Mouse (Mus musculus) hindbrain, embryonic 16.5 days (tissue): ENCODE results near the gene Tcp11. TPM values are rescaled to one million over a fixed set of nuclear protein-coding genes. Genes with fewer than 3 reads are reported as not detected.

Experiments
- ATAC-seq: fragments of 200-750 bp; cut with Nextera tagmentation; 2 replicates; pipeline ENCODE4 v1.8.0; 2017; ENCODE audit warnings: moderate TSS enrichment, moderate library complexity
- H3K27ac ChIP-seq: fragments of 300-500 bp; sonication (generic); 2 replicates; pipeline ENCODE4 v1.5.1; 2014; ENCODE audit warnings: low read depth, mild to moderate bottlenecking, control low read depth, low read length, moderate library complexity
- H3K27me3 ChIP-seq: fragments of 300-500 bp; sonication (generic); replicated peaks from 2 replicates; pipeline ENCODE4 v1.6.1; 2014; ENCODE audit warnings: low read length; ENCODE audit not compliant: control insufficient read depth, insufficient read depth
- H3K36me3 ChIP-seq: fragments of 300-500 bp; sonication (generic); 2 replicates; pipeline ENCODE4 v1.6.1; 2014; ENCODE audit warnings: mild to moderate bottlenecking, low read length, moderate library complexity, mixed read lengths; ENCODE audit not compliant: control insufficient read depth, insufficient read depth
- H3K4me1 ChIP-seq: fragments of 300-500 bp; sonication (generic); 2 replicates; pipeline ENCODE4 v1.6.1; 2014; ENCODE audit warnings: low read depth, low read length; ENCODE audit not compliant: control insufficient read depth, insufficient read depth
- H3K4me2 ChIP-seq: fragments of 300-500 bp; sonication (generic); 2 replicates; pipeline ENCODE4 v1.6.1; 2014; ENCODE audit warnings: mild to moderate bottlenecking, low read length, control low read depth, moderate library complexity
- H3K4me3 ChIP-seq: fragments of 300-500 bp; sonication (generic); 2 replicates; pipeline ENCODE4 v1.5.1; 2014; ENCODE audit warnings: mild to moderate bottlenecking, low read length, control low read depth, moderate library complexity
- H3K9ac ChIP-seq: fragments of 300-500 bp; sonication (generic); 2 replicates; pipeline ENCODE4 v1.6.1; 2014; ENCODE audit warnings: low read depth, mild to moderate bottlenecking, control low read depth, low read length, moderate library complexity
- H3K9me3 ChIP-seq: fragments of 300-500 bp; sonication (generic); 2 replicates; pipeline ENCODE4 v1.6.1; 2014; ENCODE audit warnings: mild to moderate bottlenecking, low read length, moderate library complexity; ENCODE audit not compliant: control insufficient read depth
- WGBS: fragments of 180-500 bp; shearing (Covaris S2); extraction: QIAGEN DNeasy Blood & Tissue Kit; methylation state at CpG from one replicate; pipeline ENCODE4 v1.1.7; 2014; 5-methylcytosine and 5-hydroxymethylcytosine counted together
- polyA plus RNA-seq: library from polyadenylated mRNA; unstranded; fragments of >200 nt; fragmentation: Nextera tagmentation; extraction: Ambion mirVana; gene quantifications from 2 replicates; pipeline ENCODE4 v1.2.1, GENCODE M21; 2015

Gene Tcp11
- polyA plus RNA-seq, 1 experiment from 2014 or later = 1.6 TPM

- Histone ChIP-seq H3K9ac (no peak overlapping the region), H3K36me3 (no peaks in the 10 kb centered on the region), H3K9me3 (no peaks in the 10 kb centered on the region), H3K4me1 (peaks cover 10% of the 10 kb centered on the region; the same call in 1 of the 2 replicates), H3K4me2 (peak overlapping the region; percentile 100), H3K4me3 (peak overlapping the region; percentile 66), H3K27ac (no peak overlapping the region; the same call in 1 of the 2 replicates), H3K27me3 (no peaks in the 10 kb centered on the region; the same call in 1 of the 2 replicates)
- no peak; the same call in 1 of the 2 replicates for ATAC-seq
- 6% methylated on average over 9 of the region's 9 CpGs for WGBS
Observed at GRCm38 (mm10) chr17:28080817-28081165, 352 bp upstream of the Tcp11 start.

DNA sequence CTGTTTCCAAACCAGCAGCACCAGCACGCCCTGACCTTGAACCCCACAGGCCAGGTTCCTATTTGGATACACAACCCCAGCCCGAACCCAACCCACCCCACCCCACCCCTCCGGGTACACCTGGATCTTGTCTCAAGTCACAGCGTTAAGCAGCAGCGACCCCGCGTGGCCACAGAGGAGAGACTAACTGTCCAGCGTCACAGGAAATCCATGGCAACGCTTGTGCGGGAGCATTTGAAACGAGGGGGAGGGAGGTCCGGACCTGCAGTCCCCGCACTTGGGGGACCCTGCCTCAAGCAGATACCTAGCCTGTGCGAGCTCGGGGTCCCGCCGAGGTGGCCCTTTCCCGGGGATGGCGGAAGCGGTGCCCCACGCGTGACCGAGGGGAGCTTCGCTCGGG, 821 bp downstream of the Tcp11 start:
- H3K27ac ChIP-seq = no peak overlapping the region
- WGBS = under 1% methylated on average over 25 of the region's 25 CpGs
- peak; percentile 37 for ATAC-seq

DNA sequence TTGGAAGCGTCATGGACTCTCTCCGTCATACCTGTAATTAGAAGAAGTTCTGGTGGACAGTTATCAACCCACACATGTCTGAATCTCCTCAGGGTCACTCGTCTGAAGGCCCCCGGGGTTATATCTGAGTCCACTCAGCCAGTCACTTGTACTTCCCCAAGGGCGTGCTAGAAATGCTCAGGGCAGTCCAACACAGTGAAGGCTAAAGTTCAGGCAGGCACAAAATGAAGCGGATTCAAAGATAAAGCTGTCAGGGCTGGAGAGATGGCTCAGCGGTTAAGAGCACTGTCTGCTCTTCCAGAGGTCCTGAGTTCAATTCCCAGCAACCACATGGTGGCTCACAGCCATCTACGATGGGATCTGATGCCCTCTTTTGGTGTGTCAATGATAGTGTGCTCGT, 2.4 kb downstream of the Tcp11 start:
- ATAC-seq = no peak
- WGBS = 93% methylated on average over 9 of the region's 9 CpGs
- Histone ChIP-seq H3K9me3 (no peaks in the 10 kb centered on the region), H3K4me1 (peaks cover 7% of the 10 kb centered on the region; the same call in 1 of the 2 replicates), H3K4me2 (no peak overlapping the region), H3K4me3 (no peak overlapping the region), H3K36me3 (no peaks in the 10 kb centered on the region), H3K27me3 (no peaks in the 10 kb centered on the region), H3K9ac (no peak overlapping the region), H3K27ac (no peak overlapping the region)

More for the DNA sequence above, 821 bp downstream of the Tcp11 start:
- H3K9ac ChIP-seq = peak overlapping the region; percentile 75
- no peaks in the 10 kb centered on the region; the same call in 1 of the 2 replicates for H3K27me3 ChIP-seq
- peak overlapping the region; percentile 66 for H3K4me3 ChIP-seq
- peak overlapping the region; percentile 100 for H3K4me2 ChIP-seq
- no peaks in the 10 kb centered on the region for H3K9me3 ChIP-seq
- H3K4me1 ChIP-seq = peaks cover 7% of the 10 kb centered on the region; the same call in 1 of the 2 replicates
- no peaks in the 10 kb centered on the region for H3K36me3 ChIP-seq

DNA sequence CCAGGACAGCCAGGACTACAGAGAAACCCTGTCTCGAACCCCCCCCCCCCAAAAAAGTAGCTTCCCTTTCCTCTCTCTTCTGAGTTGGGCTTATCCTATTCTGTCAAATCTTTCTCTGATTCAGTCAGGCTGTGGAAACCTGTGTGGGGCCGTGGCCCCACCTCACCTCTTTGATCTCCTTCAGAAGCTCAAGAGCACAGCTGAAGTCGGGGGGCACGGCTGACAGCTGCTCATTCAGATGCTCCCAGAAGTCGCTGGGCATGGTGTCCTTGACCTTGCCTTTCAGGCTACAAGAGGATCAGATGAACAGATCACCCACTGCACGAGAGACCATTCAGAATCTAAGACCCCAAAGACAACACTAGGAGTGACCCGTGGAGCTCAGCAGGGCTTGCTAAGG, 6.0 kb downstream of the Tcp11 start:
- Histone ChIP-seq H3K9me3 (peaks cover 2% of the 10 kb centered on the region; the same call in 1 of the 2 replicates), H3K4me1 (peaks cover 2% of the 10 kb centered on the region; the same call in 1 of the 2 replicates), H3K36me3 (no peaks in the 10 kb centered on the region), H3K4me2 (no peak overlapping the region), H3K27ac (no peak overlapping the region), H3K27me3 (no peaks in the 10 kb centered on the region), H3K9ac (no peak overlapping the region), H3K4me3 (no peak overlapping the region)
- ATAC-seq = no peak
- 82% methylated on average over 7 of the region's 7 CpGs for WGBS

- H3K9me3 ChIP-seq = peaks cover 2% of the 10 kb centered on the region; the same call in 1 of the 2 replicates
- no peaks in the 10 kb centered on the region for H3K4me1 ChIP-seq
- H3K4me2 ChIP-seq = no peak overlapping the region
- ATAC-seq = no peak
- H3K4me3 ChIP-seq = no peak overlapping the region
- no peak overlapping the region for H3K27ac ChIP-seq
- WGBS = 67% methylated on average over 2 of the region's 2 CpGs
- no peak overlapping the region for H3K9ac ChIP-seq
- no peaks in the 10 kb centered on the region for H3K36me3 ChIP-seq
- H3K27me3 ChIP-seq = no peaks in the 10 kb centered on the region
Observed at GRCm38 (mm10) chr17:28072730-28073129, 7.7 kb downstream of the Tcp11 start.

DNA sequence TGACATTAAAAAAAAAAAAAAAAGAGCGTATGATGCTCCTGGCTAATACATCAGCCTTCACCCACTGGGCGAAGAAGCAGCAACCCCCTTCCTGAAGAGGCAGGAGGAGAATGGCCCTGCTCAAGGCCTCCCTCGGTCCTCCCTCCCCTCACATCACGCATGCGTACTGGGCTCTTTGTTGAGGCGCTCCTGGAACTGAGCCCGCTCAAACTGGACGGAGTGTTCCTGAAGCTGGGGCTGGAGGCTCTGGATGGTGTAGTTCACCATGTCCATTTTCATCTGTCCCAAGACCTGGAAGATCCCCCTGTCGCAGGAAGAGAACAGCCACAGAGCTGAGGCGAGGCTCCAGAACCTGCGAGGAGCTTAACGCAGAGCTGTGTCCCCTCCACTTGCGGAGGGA, 10.2 kb downstream of the Tcp11 start:
- Histone ChIP-seq H3K4me1 (no peaks in the 10 kb centered on the region), H3K27me3 (no peaks in the 10 kb centered on the region), H3K9me3 (peaks cover 2% of the 10 kb centered on the region; the same call in 1 of the 2 replicates), H3K36me3 (no peaks in the 10 kb centered on the region), H3K4me2 (no peak overlapping the region), H3K27ac (no peak overlapping the region), H3K9ac (no peak overlapping the region), H3K4me3 (no peak overlapping the region)
- 78% methylated on average over 13 of the region's 13 CpGs for WGBS
- ATAC-seq = no peak

DNA sequence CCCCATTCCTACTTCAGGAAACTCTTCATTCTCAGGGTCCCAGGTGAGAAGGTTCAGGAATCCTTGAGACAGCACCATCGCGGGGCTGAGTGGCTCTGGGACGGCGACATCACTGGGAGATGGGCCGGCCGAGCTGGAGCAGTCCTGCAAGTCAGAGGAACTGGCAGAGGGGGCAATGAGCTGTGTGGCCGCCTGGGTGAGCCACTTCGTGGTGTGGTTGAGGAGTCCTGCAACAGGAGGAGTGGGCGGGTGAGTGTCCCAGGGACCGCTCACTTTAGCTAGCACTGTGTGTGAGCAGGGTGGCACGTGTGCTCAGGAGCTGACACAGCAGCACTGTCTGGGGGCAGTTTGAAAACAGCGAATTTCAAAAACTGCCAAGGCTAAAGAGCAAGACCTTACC, 11.0 kb downstream of the Tcp11 start:
- Histone ChIP-seq H3K9ac (no peak overlapping the region), H3K27me3 (no peaks in the 10 kb centered on the region), H3K4me2 (no peak overlapping the region), H3K4me1 (no peaks in the 10 kb centered on the region), H3K27ac (no peak overlapping the region), H3K36me3 (no peaks in the 10 kb centered on the region), H3K9me3 (peaks cover 2% of the 10 kb centered on the region; the same call in 1 of the 2 replicates), H3K4me3 (no peak overlapping the region)
- ATAC-seq = no peak
- WGBS = 34% methylated on average over 12 of the region's 12 CpGs

GRCm38 (mm10) chr17:28067303-28067702, 13.1 kb downstream of the Tcp11 start:
- Histone ChIP-seq H3K4me2 (no peak overlapping the region), H3K36me3 (no peaks in the 10 kb centered on the region), H3K9ac (no peak overlapping the region), H3K27me3 (no peaks in the 10 kb centered on the region), H3K4me1 (no peaks in the 10 kb centered on the region; the same call in 1 of the 2 replicates), H3K9me3 (peaks cover 2% of the 10 kb centered on the region; the same call in 1 of the 2 replicates), H3K27ac (no peak overlapping the region), H3K4me3 (no peak overlapping the region)
- ATAC-seq = no peak
- 82% methylated on average over 4 of the region's 4 CpGs for WGBS

- no peak for ATAC-seq
Observed at GRCm38 (mm10) chr17:28063163-28063562, 17.3 kb downstream of the Tcp11 start.

More at GRCm38 (mm10) chr17:28063163-28063562, 17.3 kb downstream of the Tcp11 start:
- Histone ChIP-seq H3K36me3 (peaks cover 10% of the 10 kb centered on the region; the same call in 1 of the 2 replicates), H3K9me3 (no peaks in the 10 kb centered on the region), H3K4me2 (no peak overlapping the region), H3K9ac (no peak overlapping the region), H3K27ac (no peak overlapping the region), H3K4me3 (no peak overlapping the region), H3K27me3 (no peaks in the 10 kb centered on the region), H3K4me1 (no peaks in the 10 kb centered on the region; the same call in 1 of the 2 replicates)
- WGBS = 82% methylated on average over 6 of the region's 6 CpGs
